Mouse (Mus musculus) embryonic facial prominence, embryonic 15.5 days (tissue): ENCODE data around the gene Rnf215. TPM values are rescaled to one million over a fixed set of nuclear protein-coding genes. Genes with fewer than 3 reads are reported as not detected.
"Not testable (repeated sequence)": the region's sequence is repeated elsewhere in the genome, so short reads cannot be mapped to it uniquely, and the experiment has no call there.

Experiments
- ATAC-seq: fragments of 200-750 bp; cut with Nextera tagmentation; 2 replicates; pipeline ENCODE4 v1.8.0; 2017; ENCODE audit warnings: low read depth, moderate TSS enrichment; ENCODE audit not compliant: insufficient number of reproducible peaks, low FRiP score, low TSS enrichment
- H3K27ac ChIP-seq: fragments of 300-500 bp; sonication (generic); replicated peaks from 2 replicates; pipeline ENCODE4 v1.5.1; 2015; ENCODE audit warnings: mild to moderate bottlenecking, inconsistent platforms
- H3K27me3 ChIP-seq: fragments of 300-500 bp; sonication (generic); 2 replicates; pipeline ENCODE4 v1.6.1; 2015; ENCODE audit warnings: inconsistent platforms
- H3K36me3 ChIP-seq: fragments of 300-500 bp; sonication (generic); 2 replicates; pipeline ENCODE4 v1.6.1; 2015; ENCODE audit warnings: mild to moderate bottlenecking, inconsistent platforms
- H3K4me1 ChIP-seq: fragments of 300-500 bp; sonication (generic); 2 replicates; pipeline ENCODE4 v1.6.1; 2015; ENCODE audit warnings: inconsistent platforms
- H3K4me2 ChIP-seq: fragments of 300-500 bp; sonication (generic); replicated peaks from 2 replicates; pipeline ENCODE4 v1.6.1; 2015; ENCODE audit warnings: mild to moderate bottlenecking, inconsistent platforms
- H3K4me3 ChIP-seq: fragments of 300-500 bp; sonication (generic); replicated peaks from 2 replicates; pipeline ENCODE4 v1.5.1; 2015; ENCODE audit warnings: mild to moderate bottlenecking, inconsistent platforms
- H3K9ac ChIP-seq: fragments of 300-500 bp; sonication (generic); 2 replicates; pipeline ENCODE4 v1.6.1; 2015; ENCODE audit warnings: inconsistent platforms
- H3K9me3 ChIP-seq: fragments of 300-500 bp; sonication (generic); replicated peaks from 2 replicates; pipeline ENCODE4 v1.6.1; 2016; ENCODE audit warnings: inconsistent platforms
- WGBS: fragments of 180-500 bp; shearing (Covaris S2); methylation state at CpG from one replicate; pipeline ENCODE4 v1.1.7; 2015; 5-methylcytosine and 5-hydroxymethylcytosine counted together
- polyA plus RNA-seq: library from polyadenylated mRNA; unstranded; fragments of >200 nt; fragmentation: Nextera tagmentation; extraction: Ambion mirVana; gene quantifications from 2 replicates; pipeline ENCODE4 v1.2.1, GENCODE M21; 2015

Gene Rnf215
- polyA plus RNA-seq, 1 experiment from 2014 or later: 39.7 TPM

DNA sequence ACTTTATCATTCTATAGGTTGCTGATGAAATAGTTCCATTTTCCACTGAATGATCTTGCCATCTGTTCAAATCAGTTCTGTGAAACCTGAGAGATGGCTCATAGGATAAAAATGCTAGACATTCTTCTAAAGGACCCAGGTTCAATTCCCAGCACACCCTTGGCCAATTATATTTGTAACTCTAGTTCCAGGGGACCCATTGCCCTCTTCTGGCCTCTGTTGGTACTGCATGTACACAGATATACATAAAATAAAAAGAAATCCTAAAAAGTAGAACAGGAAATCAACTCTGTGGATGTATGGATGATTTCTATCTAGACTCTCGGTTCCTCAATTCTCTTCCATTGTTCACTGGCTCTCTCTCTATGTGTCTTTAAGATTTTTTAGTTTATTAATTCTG is 7.9 kb upstream of the Rnf215 start:
- no peak overlapping the region for H3K27ac ChIP-seq
- H3K9me3 ChIP-seq: no peaks in the 10 kb centered on the region; the same call in 1 of the 2 replicates
- H3K36me3 ChIP-seq: no peaks in the 10 kb centered on the region
- no peak overlapping the region for H3K9ac ChIP-seq
- no peak overlapping the region for H3K4me2 ChIP-seq
- no peak for ATAC-seq
- no peaks in the 10 kb centered on the region for H3K27me3 ChIP-seq
- H3K4me1 ChIP-seq: no peaks in the 10 kb centered on the region
- 77% methylated on average over 1 of the region's 1 CpGs for WGBS
- H3K4me3 ChIP-seq: no peak overlapping the region

DNA sequence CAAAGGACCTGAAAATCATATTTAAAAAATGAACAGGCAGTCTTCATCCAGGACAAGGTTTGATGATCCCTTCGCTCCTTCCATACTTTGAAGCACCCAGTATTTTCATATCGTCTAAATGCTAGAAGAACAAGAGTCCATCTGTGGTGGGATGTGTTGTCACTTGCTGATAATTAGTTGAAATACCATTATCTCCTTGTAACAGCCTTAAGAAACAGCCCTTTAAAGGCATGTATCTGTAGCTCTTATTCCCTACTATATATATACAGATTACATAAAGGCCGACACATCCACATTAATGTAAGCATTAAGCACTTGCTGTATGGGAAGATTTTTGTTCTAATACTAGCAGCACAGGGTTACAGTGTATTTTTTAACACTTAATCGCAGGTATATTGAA is 6.5 kb upstream of the Rnf215 start:
- ATAC-seq, H3K4me2 ChIP-seq, H3K4me3 ChIP-seq, H3K9ac ChIP-seq, H3K27ac ChIP-seq, H3K4me1 ChIP-seq, H3K36me3 ChIP-seq, H3K9me3 ChIP-seq, H3K27me3 ChIP-seq: not testable (repeated sequence)
- 94% methylated on average over 4 of the region's 4 CpGs for WGBS

DNA sequence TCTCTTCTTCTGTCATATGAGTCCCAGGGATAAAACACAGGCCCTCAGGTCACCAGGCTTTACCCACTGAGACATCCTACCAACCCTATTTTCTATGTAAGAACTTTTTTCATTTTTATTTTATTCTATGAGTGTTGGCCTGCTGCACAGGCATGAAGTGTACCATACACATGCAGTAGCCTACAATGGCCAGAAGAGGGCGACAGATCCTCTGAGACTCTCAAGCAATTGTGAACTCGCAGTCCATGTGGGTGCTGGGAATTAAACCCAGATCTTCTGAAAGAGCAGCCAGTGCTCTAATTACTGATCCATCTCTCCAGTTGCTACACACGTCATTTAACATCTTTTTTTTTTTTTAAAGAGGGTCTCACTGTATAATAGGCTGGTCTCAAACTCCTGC is 1.6 kb upstream of the Rnf215 start:
- Histone ChIP-seq H3K4me1 (peaks cover 22% of the 10 kb centered on the region), H3K9ac (no peak overlapping the region), H3K4me3 (no peak overlapping the region), H3K4me2 (no peak overlapping the region), H3K9me3 (no peaks in the 10 kb centered on the region), H3K27ac (no peak overlapping the region), H3K36me3 (no peaks in the 10 kb centered on the region), H3K27me3 (no peaks in the 10 kb centered on the region)
- WGBS: 53% methylated on average over 3 of the region's 3 CpGs
- no peak for ATAC-seq

DNA sequence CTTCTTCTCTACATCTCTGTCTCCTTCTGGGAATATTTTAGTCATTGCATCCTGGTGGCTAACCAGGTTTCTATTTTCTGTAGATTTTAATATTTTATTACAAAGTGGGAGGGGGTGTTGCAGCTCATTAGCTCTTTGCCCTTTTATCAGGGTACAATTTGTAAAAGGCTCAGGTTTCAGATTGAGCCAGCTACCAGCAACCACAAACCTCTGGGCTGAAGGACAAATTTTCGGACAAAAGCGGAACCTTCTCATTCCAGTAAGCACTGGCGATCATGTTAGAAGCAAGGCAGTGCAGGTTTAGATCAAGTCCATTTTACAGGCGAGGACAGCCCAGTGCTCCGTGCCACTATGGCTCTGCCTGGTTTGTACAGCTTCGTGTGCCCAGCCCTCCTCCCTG is 602 bp upstream of the Rnf215 start:
- ATAC-seq: no peak
- 56% methylated on average over 6 of the region's 6 CpGs for WGBS
- Histone ChIP-seq H3K27ac (no peak overlapping the region), H3K4me3 (peak overlapping the region; percentile 85; the same call in 1 of the 2 replicates), H3K27me3 (no peaks in the 10 kb centered on the region), H3K4me2 (0 out of 2 replicates have a peak overlapping the region, but pooled peaks have one; percentile 67), H3K9ac (no peak overlapping the region), H3K4me1 (peaks cover 22% of the 10 kb centered on the region), H3K36me3 (peaks cover 9% of the 10 kb centered on the region), H3K9me3 (no peaks in the 10 kb centered on the region)

DNA sequence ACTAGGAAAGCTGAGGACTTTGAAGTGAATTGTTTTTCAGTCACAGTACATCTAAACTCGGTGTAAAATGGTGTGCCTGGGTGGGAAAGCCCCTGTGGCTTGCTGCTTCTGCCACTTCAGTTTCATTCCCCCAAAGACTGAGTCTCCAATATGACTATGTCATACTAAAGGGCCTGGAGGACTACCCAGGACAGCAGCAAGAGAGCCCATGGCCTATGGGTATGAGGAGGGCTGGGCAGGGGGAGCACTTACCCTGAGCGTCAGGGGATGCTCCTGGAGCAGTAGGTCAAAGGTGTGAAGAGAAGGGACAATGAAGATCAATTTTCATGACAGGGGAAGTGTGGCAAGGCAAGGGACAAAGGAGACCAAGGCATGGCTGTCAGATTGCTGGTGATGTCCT is 4.0 kb downstream of the Rnf215 start:
- Histone ChIP-seq H3K9me3 (no peaks in the 10 kb centered on the region), H3K9ac (no peak overlapping the region), H3K27me3 (no peaks in the 10 kb centered on the region), H3K4me2 (no peak overlapping the region), H3K36me3 (peaks cover 55% of the 10 kb centered on the region), H3K4me3 (no peak overlapping the region), H3K27ac (no peak overlapping the region), H3K4me1 (peaks cover 22% of the 10 kb centered on the region)
- no peak for ATAC-seq
- WGBS: 76% methylated on average over 2 of the region's 2 CpGs

DNA sequence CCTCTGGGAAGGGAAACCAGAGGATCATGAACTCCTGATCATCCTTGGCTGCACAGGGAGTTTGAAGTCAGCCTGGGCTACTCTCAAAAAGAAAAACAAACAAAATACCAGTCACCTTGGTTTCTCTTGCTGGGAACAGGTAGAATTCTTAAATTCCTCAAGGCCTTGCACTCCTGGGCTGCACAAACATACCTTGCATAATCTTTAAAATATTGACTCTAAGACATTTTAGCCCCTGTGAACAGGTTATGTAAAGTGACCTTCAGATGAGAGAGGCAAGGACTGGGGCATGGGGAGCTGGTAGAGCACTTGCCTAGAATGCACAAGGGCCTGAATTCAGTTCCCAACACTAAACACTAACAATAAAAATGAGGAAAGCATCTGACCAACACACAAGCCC is 6.5 kb downstream of the Rnf215 start:
- Histone ChIP-seq H3K27ac (no peak overlapping the region), H3K36me3 (peaks cover 68% of the 10 kb centered on the region), H3K9ac (no peak overlapping the region), H3K4me3 (no peak overlapping the region), H3K27me3 (no peaks in the 10 kb centered on the region), H3K9me3 (no peaks in the 10 kb centered on the region), H3K4me1 (peaks cover 6% of the 10 kb centered on the region), H3K4me2 (no peak overlapping the region)
- ATAC-seq: no peak

DNA sequence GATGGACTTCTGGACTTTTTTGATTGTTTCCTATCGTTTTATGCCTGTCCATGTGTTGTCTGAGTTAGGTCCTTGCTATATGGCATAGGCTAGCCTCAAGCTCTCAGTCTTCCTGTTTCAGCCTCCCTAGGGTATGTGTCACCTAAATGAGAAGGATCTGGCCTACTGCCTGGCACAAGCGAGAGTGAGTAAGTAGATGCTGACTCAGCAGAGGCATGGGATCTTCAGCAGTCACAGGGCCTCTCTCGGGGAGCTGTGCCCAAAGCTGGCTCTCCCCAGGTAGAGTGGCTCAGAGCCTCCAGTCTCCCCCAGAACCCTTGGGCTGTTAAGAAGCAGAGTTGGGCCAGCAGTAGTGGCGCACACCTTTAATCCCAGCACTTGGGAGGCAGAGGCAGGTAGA is 7.3 kb downstream of the Rnf215 start:
- Histone ChIP-seq H3K9me3 (no peaks in the 10 kb centered on the region), H3K27ac (no peak overlapping the region), H3K4me3 (no peak overlapping the region), H3K4me1 (no peaks in the 10 kb centered on the region), H3K36me3 (peaks cover 75% of the 10 kb centered on the region), H3K27me3 (no peaks in the 10 kb centered on the region), H3K9ac (no peak overlapping the region), H3K4me2 (no peak overlapping the region)
- WGBS: 85% methylated on average over 4 of the region's 4 CpGs
- ATAC-seq: no peak

DNA sequence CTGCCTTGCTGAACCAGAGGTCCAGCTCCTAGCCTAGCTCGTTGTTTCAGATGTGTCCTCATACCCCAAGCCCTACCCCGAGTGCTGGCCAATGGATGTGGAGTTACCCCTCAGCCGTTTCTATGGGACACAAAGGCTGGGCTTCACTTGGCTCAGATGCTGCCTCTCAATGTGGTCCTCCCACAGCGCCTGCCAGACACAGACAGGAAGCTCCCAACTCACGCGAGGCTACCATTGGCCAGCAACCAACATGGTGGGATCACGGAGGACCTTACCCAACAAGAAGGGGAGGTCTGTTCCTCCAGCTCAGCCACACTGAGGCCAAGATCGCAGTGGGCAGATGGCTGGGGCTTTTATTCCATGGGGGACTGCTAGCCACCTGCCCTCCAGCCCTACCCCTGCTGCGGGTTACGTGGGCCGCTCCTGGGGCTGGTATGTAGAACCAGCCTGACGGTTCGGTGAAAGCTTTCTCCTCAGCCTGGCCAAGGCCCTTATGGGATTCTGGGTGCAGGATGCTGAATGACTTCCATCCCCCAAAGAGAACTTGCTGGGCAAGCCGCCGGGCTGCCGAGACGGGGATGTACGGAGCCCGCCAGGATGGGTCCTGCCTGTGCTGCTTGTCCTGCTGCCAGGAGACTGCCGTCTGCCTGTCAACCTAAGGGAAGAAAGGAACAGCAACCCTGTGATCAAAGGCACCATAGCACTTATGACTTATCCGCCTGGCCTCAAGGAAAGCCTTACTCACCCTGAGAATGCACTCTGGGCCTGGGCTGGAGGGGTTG is 8.5 kb downstream of the Rnf215 start:
- no peak for ATAC-seq
- Histone ChIP-seq H3K27ac (no peak overlapping the region), H3K4me3 (no peak overlapping the region), H3K9ac (no peak overlapping the region), H3K9me3 (no peaks in the 10 kb centered on the region), H3K4me1 (no peaks in the 10 kb centered on the region), H3K36me3 (peaks cover 86% of the 10 kb centered on the region), H3K27me3 (no peaks in the 10 kb centered on the region), H3K4me2 (no peak overlapping the region)
- 86% methylated on average over 21 of the region's 21 CpGs for WGBS

DNA sequence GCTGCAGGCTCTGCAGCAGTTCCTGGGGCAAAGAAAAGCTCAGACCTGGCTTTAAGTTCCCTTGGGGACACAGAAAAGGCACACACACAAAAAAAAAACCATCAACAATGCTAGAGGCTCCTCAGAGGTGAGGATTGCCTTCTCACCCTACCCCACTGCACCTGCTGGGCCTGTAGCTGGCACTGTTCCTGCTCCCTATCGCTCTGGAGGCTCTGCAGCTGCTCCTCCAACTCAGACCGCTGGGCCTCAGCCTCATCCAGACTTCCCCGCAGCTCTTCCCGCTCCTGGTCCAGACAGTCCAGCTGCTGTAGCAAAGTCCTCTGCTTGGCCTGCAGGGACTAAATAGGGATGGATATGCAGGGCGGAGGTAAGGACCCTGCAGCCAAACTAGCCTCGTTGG is 11.4 kb downstream of the Rnf215 start:
- H3K27ac ChIP-seq: no peak overlapping the region
- no peaks in the 10 kb centered on the region for H3K27me3 ChIP-seq
- WGBS: 68% methylated on average over 6 of the region's 6 CpGs
- no peak for ATAC-seq
- H3K9ac ChIP-seq: no peak overlapping the region
- H3K36me3 ChIP-seq: peaks cover 73% of the 10 kb centered on the region
- H3K4me1 ChIP-seq: no peaks in the 10 kb centered on the region
- no peak overlapping the region for H3K4me3 ChIP-seq
- no peaks in the 10 kb centered on the region for H3K9me3 ChIP-seq
- no peak overlapping the region for H3K4me2 ChIP-seq

DNA sequence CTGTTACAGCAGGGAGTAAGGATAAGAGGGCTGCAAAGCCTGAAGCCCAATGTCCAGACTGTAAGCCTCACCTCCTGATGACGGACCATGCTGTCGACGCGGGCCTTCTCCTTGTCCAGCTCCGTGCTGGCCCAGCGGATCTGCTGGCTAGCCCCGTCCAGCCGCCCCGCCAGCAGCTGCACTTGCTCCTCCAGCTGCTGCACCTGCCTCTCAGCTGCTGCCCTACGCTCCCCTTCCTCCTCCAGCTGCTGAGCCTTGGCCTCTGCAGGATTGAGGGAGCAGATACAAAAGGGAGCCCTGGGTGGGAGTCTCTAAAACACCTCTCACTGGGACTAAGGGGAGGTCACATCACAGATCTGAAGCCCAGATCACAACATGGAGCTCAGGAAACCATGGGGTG is 12.1 kb downstream of the Rnf215 start:
- Histone ChIP-seq H3K27me3 (no peaks in the 10 kb centered on the region), H3K4me1 (no peaks in the 10 kb centered on the region), H3K4me2 (no peak overlapping the region), H3K4me3 (no peak overlapping the region), H3K9me3 (no peaks in the 10 kb centered on the region), H3K9ac (no peak overlapping the region), H3K36me3 (peaks cover 69% of the 10 kb centered on the region), H3K27ac (no peak overlapping the region)
- 86% methylated on average over 10 of the region's 10 CpGs for WGBS
- no peak for ATAC-seq

DNA sequence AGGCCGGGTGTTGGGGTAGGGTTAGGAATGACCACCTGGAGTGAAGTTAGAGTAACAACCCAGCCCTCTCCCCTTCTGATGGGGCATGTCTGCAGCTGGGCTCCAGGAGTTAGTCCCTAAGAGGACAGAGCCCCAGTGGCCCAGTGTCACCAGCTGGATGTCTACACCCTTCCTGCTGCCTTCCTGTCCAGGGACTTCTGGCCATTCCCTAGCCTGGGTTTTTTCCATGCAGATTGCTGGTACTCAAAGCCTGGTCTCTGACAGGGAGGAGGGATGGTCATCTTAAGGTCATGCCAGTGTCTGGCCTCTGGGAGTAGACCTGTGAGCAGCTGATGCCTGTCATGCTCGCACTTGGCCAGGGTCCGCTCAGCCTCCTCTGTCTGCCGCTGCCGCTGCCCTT is 13.1 kb downstream of the Rnf215 start:
- no peaks in the 10 kb centered on the region for H3K4me1 ChIP-seq
- no peak overlapping the region for H3K4me3 ChIP-seq
- no peak overlapping the region for H3K9ac ChIP-seq
- WGBS: 80% methylated on average over 5 of the region's 5 CpGs
- no peak overlapping the region for H3K4me2 ChIP-seq
- no peaks in the 10 kb centered on the region for H3K9me3 ChIP-seq
- no peak overlapping the region for H3K27ac ChIP-seq
- H3K36me3 ChIP-seq: peaks cover 59% of the 10 kb centered on the region
- H3K27me3 ChIP-seq: no peaks in the 10 kb centered on the region
- ATAC-seq: no peak

DNA sequence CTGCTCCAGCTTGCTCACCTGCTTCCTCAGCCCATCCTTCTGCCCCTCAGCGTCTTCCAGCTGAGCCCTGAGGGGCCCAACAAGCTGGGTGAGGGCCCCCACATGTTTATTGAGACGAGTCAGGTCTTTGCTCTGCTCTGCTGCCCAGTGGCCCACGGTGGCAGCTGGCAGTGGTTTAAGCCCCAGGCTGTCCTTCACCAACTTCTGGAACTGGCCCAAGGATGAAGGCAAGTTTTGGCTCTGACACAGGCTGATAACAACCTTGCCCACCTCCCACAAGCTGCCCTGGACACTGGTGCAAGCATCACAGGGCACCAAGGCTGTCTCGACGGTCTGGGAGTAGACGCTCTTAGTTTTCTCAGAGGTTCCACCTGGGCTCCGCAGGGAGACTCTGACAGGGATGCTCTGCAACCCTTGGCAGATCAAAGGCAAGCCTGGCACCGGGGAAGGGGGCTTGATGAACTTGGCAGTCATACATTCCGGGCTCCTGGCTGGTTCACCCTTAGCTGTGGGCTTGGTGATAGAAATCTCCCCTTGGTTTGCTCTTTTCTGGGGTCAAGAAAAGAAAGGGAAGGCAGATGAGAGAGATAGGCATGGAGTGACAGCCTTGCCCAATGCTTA is 13.6 kb downstream of the Rnf215 start:
- no peaks in the 10 kb centered on the region for H3K4me1 ChIP-seq
- no peak overlapping the region for H3K4me2 ChIP-seq
- no peak overlapping the region for H3K9ac ChIP-seq
- no peak overlapping the region for H3K4me3 ChIP-seq
- 74% methylated on average over 9 of the region's 9 CpGs for WGBS
- peaks cover 54% of the 10 kb centered on the region for H3K36me3 ChIP-seq
- ATAC-seq: no peak
- no peaks in the 10 kb centered on the region for H3K9me3 ChIP-seq
- H3K27ac ChIP-seq: no peak overlapping the region
- no peaks in the 10 kb centered on the region for H3K27me3 ChIP-seq
